Mouse (Mus musculus) forebrain, embryonic 14.5 days (tissue): ENCODE measurements around the gene Rab28. TPM values are rescaled to one million over a fixed set of nuclear protein-coding genes. Genes with fewer than 3 reads are reported as not detected.

Experiments
- ATAC-seq: fragments of 200-750 bp; cut with Nextera tagmentation; 2 replicates; pipeline ENCODE4 v1.8.0; 2017; ENCODE audit warnings: mild to moderate bottlenecking, moderate library complexity
- DNase-seq: peaks from one replicate; pipeline ENCODE4 v3.0.0-alpha.2; 2015; ENCODE audit warnings: low spot score
- H3K27ac ChIP-seq: fragments of 300-500 bp; sonication (generic); 2 replicates; pipeline ENCODE4 v1.5.1; 2014; ENCODE audit warnings: low read depth, mild to moderate bottlenecking, control low read depth, low read length, moderate library complexity
- H3K27me3 ChIP-seq: fragments of 300-500 bp; sonication (generic); replicated peaks from 2 replicates; pipeline ENCODE4 v1.6.1; 2014; ENCODE audit warnings: low read length, control low read depth, mixed read lengths; ENCODE audit not compliant: control insufficient read depth, insufficient read depth
- H3K36me3 ChIP-seq: fragments of 300-500 bp; sonication (generic); 2 replicates; pipeline ENCODE4 v1.6.1; 2014; ENCODE audit warnings: low read length, control low read depth; ENCODE audit not compliant: control insufficient read depth, insufficient read depth
- H3K4me1 ChIP-seq: fragments of 300-500 bp; sonication (generic); 2 replicates; pipeline ENCODE4 v1.6.1; 2014; ENCODE audit warnings: antibody characterized with exemption, low read length, control low read depth; ENCODE audit not compliant: control insufficient read depth, insufficient read depth
- H3K4me2 ChIP-seq: fragments of 300-500 bp; sonication (generic); 2 replicates; pipeline ENCODE4 v1.6.1; 2014; ENCODE audit warnings: mild to moderate bottlenecking, control low read depth, low read length
- H3K4me3 ChIP-seq: fragments of 300-500 bp; sonication (generic); 2 replicates; pipeline ENCODE4 v1.5.1; 2014; ENCODE audit warnings: low read depth, low read length, control low read depth
- H3K9ac ChIP-seq: fragments of 300-500 bp; sonication (generic); 2 replicates; pipeline ENCODE4 v1.6.1; 2014; ENCODE audit warnings: mild to moderate bottlenecking, low read length, control low read depth, moderate library complexity
- H3K9me3 ChIP-seq: fragments of 300-500 bp; sonication (generic); replicated peaks from 2 replicates; pipeline ENCODE4 v1.6.1; 2016; ENCODE audit warnings: low read length, control low read depth, mixed read lengths; ENCODE audit not compliant: control insufficient read depth
- WGBS: fragments of 180-500 bp; shearing (Covaris S2); extraction: QIAGEN DNeasy Blood & Tissue Kit; methylation state at CpG from one replicate; pipeline ENCODE4 v1.1.7; 2014; 5-methylcytosine and 5-hydroxymethylcytosine counted together
- polyA plus RNA-seq: library from polyadenylated mRNA; unstranded; fragments of >200 nt; fragmentation: Nextera tagmentation; extraction: Ambion mirVana; gene quantifications from 2 replicates; pipeline ENCODE4 v1.2.1, GENCODE M21; 2014

The Rab28 gene
- 78.3 and 79.0 TPM in 2 replicates for polyA plus RNA-seq

- H3K4me2 ChIP-seq, result peak within 1 kb of the TSS; percentile 94
- H3K4me1 ChIP-seq, result peaks cover 6% of the 10 kb centered on the region; the same call in 1 of the 2 replicates
- DNase-seq, result peak; percentile 98
- peak within 1 kb of the TSS; percentile 96 for H3K9ac ChIP-seq
- H3K27ac ChIP-seq, result peak within 1 kb of the TSS; percentile 80; the same call in 1 of the 2 replicates
- H3K9me3 ChIP-seq, result no peaks in the 10 kb centered on the region
- H3K27me3 ChIP-seq, result no peaks in the 10 kb centered on the region
- peak within 1 kb of the TSS; percentile 97 for H3K4me3 ChIP-seq
- ATAC-seq, result peak; percentile 96
- under 1% methylated on average over 30 of the region's 34 CpGs for WGBS
- no peaks in the 10 kb centered on the region for H3K36me3 ChIP-seq
These were observed at the start of gene Rab28 for GRCm38 (mm10) chr5:41708051-41708630. Gene Rab28, minus strand, starts transcription at chr5:41708157.

GRCm38 (mm10) chr5:41757338-41757737 lies 49.4 kb upstream of the Rab28 start:
- peaks cover 86% of the 10 kb centered on the region for H3K27me3 ChIP-seq
- no peak for DNase-seq
- H3K4me2 ChIP-seq, result no peak overlapping the region
- H3K36me3 ChIP-seq, result no peaks in the 10 kb centered on the region
- no peak overlapping the region for H3K27ac ChIP-seq
- ATAC-seq, result no peak
- no peak overlapping the region for H3K4me3 ChIP-seq
- no peak overlapping the region for H3K9ac ChIP-seq
- H3K4me1 ChIP-seq, result no peaks in the 10 kb centered on the region
- no peaks in the 10 kb centered on the region for H3K9me3 ChIP-seq
- WGBS, result 4% methylated on average over 5 of the region's 5 CpGs

GRCm38 (mm10) chr5:41756396-41756795 lies 48.4 kb upstream of the Rab28 start:
- Histone ChIP-seq H3K4me3 (no peak overlapping the region), H3K9ac (no peak overlapping the region), H3K27ac (no peak overlapping the region), H3K4me2 (no peak overlapping the region), H3K4me1 (no peaks in the 10 kb centered on the region), H3K36me3 (no peaks in the 10 kb centered on the region), H3K9me3 (no peaks in the 10 kb centered on the region), H3K27me3 (peaks cover 86% of the 10 kb centered on the region)
- 3% methylated on average over 4 of the region's 4 CpGs for WGBS
- ATAC-seq (no peak), DNase-seq (no peak)

GRCm38 (mm10) chr5:41755373-41755960 lies 47.5 kb upstream of the Rab28 start:
- WGBS, result under 1% methylated on average over 23 of the region's 23 CpGs
- DNase-seq (no peak), ATAC-seq (no peak)
- Histone ChIP-seq H3K9me3 (no peaks in the 10 kb centered on the region), H3K27me3 (peaks cover 84% of the 10 kb centered on the region), H3K9ac (no peak overlapping the region), H3K4me3 (no peak overlapping the region), H3K27ac (no peak overlapping the region), H3K4me2 (no peak overlapping the region), H3K36me3 (no peaks in the 10 kb centered on the region), H3K4me1 (no peaks in the 10 kb centered on the region)

GRCm38 (mm10) chr5:41754836-41755235 lies 46.9 kb upstream of the Rab28 start:
- H3K4me1 ChIP-seq, result no peaks in the 10 kb centered on the region
- no peak overlapping the region for H3K4me3 ChIP-seq
- no peak overlapping the region for H3K9ac ChIP-seq
- WGBS, result under 1% methylated on average over 16 of the region's 16 CpGs
- H3K9me3 ChIP-seq, result no peaks in the 10 kb centered on the region
- H3K4me2 ChIP-seq, result no peak overlapping the region
- no peak overlapping the region for H3K27ac ChIP-seq
- DNase-seq (no peak), ATAC-seq (no peak)
- H3K36me3 ChIP-seq, result no peaks in the 10 kb centered on the region
- H3K27me3 ChIP-seq, result peaks cover 91% of the 10 kb centered on the region

GRCm38 (mm10) chr5:41754226-41754775 lies 46.3 kb upstream of the Rab28 start:
- Histone ChIP-seq H3K9me3 (no peaks in the 10 kb centered on the region), H3K36me3 (no peaks in the 10 kb centered on the region), H3K4me1 (no peaks in the 10 kb centered on the region), H3K27me3 (peaks cover 93% of the 10 kb centered on the region), H3K27ac (no peak overlapping the region), H3K4me3 (no peak overlapping the region), H3K9ac (no peak overlapping the region), H3K4me2 (no peak overlapping the region)
- DNase-seq, result no peak
- WGBS, result under 1% methylated on average over 17 of the region's 17 CpGs
- ATAC-seq, result no peak

DNA sequence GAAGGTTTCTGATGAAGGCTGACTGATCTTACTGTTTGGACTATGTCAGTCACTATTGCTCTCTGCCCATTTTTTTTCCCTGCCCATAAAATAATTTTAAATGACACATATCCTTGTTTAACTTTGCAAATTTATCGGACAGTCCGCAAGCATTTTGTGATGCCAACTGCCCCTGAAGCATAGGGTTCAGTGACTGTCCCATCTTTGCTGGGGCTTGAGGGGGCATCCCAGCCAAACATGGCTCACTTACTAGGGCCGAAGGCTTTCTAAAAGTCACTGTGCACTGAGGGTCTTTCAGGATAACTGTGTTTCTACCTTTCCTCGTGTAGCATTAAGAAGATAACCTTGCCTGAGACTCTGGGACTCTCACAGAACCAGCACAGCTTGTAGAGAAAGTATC lies 44.8 kb upstream of the Rab28 start:
- H3K27me3 ChIP-seq, result peaks cover 93% of the 10 kb centered on the region
- H3K4me3 ChIP-seq, result no peak overlapping the region
- ATAC-seq (no peak), DNase-seq (no peak)
- no peak overlapping the region for H3K27ac ChIP-seq
- H3K9ac ChIP-seq, result no peak overlapping the region
- 18% methylated on average over 4 of the region's 4 CpGs for WGBS
- H3K36me3 ChIP-seq, result no peaks in the 10 kb centered on the region
- H3K4me1 ChIP-seq, result no peaks in the 10 kb centered on the region
- no peak overlapping the region for H3K4me2 ChIP-seq
- no peaks in the 10 kb centered on the region for H3K9me3 ChIP-seq

DNA sequence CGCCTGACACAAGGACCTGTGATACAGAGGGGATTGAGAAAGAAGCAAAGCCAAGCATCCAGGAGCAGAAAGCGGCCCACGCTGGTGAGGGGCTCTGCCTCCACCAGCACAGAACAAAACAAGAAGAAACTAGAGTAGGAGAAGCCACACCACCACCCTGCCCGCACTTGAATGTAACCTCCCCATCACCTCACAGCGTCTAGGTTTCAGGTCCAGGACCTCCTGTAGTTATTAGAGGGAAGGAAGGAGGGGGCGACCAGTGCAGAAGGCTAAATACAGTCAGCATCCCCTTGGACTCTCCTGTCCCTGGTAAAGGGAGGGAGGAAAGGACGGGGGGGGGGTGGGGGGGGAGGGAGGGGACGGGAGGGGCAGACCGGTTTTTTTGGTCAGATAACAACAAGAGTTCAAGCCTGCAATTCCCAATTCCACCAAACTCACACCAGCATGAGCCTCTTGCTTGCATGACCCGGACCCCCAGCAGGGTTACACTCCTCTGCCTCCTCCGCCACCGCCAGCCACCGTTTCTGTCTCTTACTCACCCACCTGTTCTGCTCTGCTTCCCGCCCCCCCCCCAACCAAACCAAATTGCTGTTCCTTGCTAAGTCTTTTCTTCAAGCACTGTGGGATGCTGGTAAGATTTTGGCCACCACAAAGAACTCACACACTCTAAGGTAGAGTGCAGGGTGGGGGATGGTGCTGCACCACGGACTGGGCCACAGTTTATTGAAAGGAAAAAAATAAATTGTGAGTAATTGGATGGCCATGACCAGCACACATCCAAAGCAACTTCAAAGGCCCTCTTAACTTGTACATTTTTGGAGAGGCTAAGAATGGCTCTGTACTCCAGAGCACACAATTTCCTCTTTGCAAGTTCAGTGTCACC lies 37.2 kb upstream of the Rab28 start:
- Histone ChIP-seq H3K9me3 (no peaks in the 10 kb centered on the region), H3K27me3 (peaks cover 64% of the 10 kb centered on the region), H3K4me1 (no peaks in the 10 kb centered on the region), H3K4me3 (no peak overlapping the region), H3K9ac (no peak overlapping the region), H3K27ac (no peak overlapping the region), H3K36me3 (no peaks in the 10 kb centered on the region), H3K4me2 (no peak overlapping the region)
- ATAC-seq (no peak; the same call in 1 of the 2 replicates), DNase-seq (no peak)
- under 1% methylated on average over 11 of the region's 15 CpGs for WGBS
